Mouse (Mus musculus) myocyte (in vitro differentiated cells): ENCODE measurements around the gene Dut.
A peak's percentile ranks its signal among the peaks of the same experiment; 100 is the strongest.

Source experiments
- CEBPB ChIP-seq: IDR thresholded peaks from 2 replicates; pipeline ENCODE4 v1.6.1; 2011; ENCODE audit warnings: mild to moderate bottlenecking, moderate library complexity; ENCODE audit not compliant: poor library complexity, insufficient read depth, severe bottlenecking
- MAX ChIP-seq: IDR thresholded peaks from one replicate; pipeline ENCODE4 v1.6.1; 2011; ENCODE audit warnings: low read depth, mild to moderate bottlenecking, control low read depth
- MYOD1 ChIP-seq, 3 experiments: IDR thresholded peaks; one replicate each; pipeline ENCODE4 v1.6.1; 2011; ENCODE audit warnings: control low read depth in 2 of 3, low read depth in 2 of 3, mild to moderate bottlenecking in 2 of 3, moderate library complexity in 1 of 3; ENCODE audit not compliant: insufficient read length in 2 of 3, control insufficient read depth in 1 of 3
- POLR2A ChIP-seq: IDR thresholded peaks from one replicate; pipeline ENCODE4 v1.6.1; 2011; ENCODE audit warnings: low read depth, mild to moderate bottlenecking, control low read depth, moderate library complexity; ENCODE audit not compliant: insufficient read length
- POLR2AphosphoS2 ChIP-seq: IDR thresholded peaks from one replicate; pipeline ENCODE4 v1.6.1; 2011; ENCODE audit warnings: low read depth, control low read depth; ENCODE audit not compliant: insufficient read length
- REST ChIP-seq: IDR thresholded peaks from one replicate; pipeline ENCODE4 v1.6.1; 2011; ENCODE audit warnings: mild to moderate bottlenecking, control low read depth, moderate library complexity; ENCODE audit not compliant: insufficient read depth, insufficient read length
- SRF ChIP-seq: IDR thresholded peaks from one replicate; pipeline ENCODE4 v1.6.1; 2011; ENCODE audit warnings: low read depth; ENCODE audit not compliant: control insufficient read depth, insufficient read length
- TCF12 ChIP-seq: IDR thresholded peaks from one replicate; pipeline ENCODE4 v1.6.1; 2011; ENCODE audit warnings: mild to moderate bottlenecking, control low read depth; ENCODE audit not compliant: poor library complexity, insufficient read depth, severe bottlenecking
- USF1 ChIP-seq: IDR thresholded peaks from one replicate; pipeline ENCODE4 v1.6.1; 2011; ENCODE audit warnings: low read depth, mild to moderate bottlenecking, control low read depth, moderate library complexity

GRCm38 (mm10) chr2:125278474-125278873 lies 31.5 kb downstream of the Dut start:
- no peak for TF ChIP-seq MAX
- TF ChIP-seq POLR2A = peak; percentile 16
- no peak for TF ChIP-seq TCF12
- TF ChIP-seq REST = no peak
- no peak for TF ChIP-seq POLR2AphosphoS2
- no peak for TF ChIP-seq USF1
- no peak for TF ChIP-seq MYOD1 (IDR thresholded peaks at IDR 0.05; ENCODE audit: control insufficient read depth in 1 of 3, insufficient read length in 2 of 3, low read depth in 2 of 3)
- peak; percentile 88 for TF ChIP-seq CEBPB
- TF ChIP-seq SRF = no peak
